Mouse (Mus musculus) limb, embryonic 11.5 days (tissue): Measurements from ENCODE around the gene Csad. TPM values are rescaled to one million over a fixed set of nuclear protein-coding genes. Genes with fewer than 3 reads are reported as not detected.

Experiments used
- ATAC-seq: fragments of 200-750 bp; cut with Nextera tagmentation; 2 replicates; pipeline ENCODE4 v1.8.0; 2017; ENCODE audit warnings: low read depth; ENCODE audit not compliant: insufficient number of reproducible peaks, low FRiP score, low TSS enrichment
- DNase-seq: peaks from one replicate; pipeline ENCODE4 v3.0.0-alpha.2; 2015; ENCODE audit warnings: low spot score
- H3K27ac ChIP-seq: fragments of 300-500 bp; sonication (generic); replicated peaks from 2 replicates; pipeline ENCODE4 v1.5.1; 2014; ENCODE audit warnings: low read depth, mild to moderate bottlenecking, low read length
- H3K27me3 ChIP-seq: fragments of 300-500 bp; sonication (generic); 2 replicates; pipeline ENCODE4 v1.6.1; 2014; ENCODE audit warnings: mild to moderate bottlenecking, low read length, mixed read lengths; ENCODE audit not compliant: control insufficient read depth, insufficient read depth
- H3K36me3 ChIP-seq: fragments of 300-500 bp; sonication (generic); 2 replicates; pipeline ENCODE4 v1.6.1; 2014; ENCODE audit warnings: mild to moderate bottlenecking, low read length, moderate library complexity, mixed read lengths; ENCODE audit not compliant: control insufficient read depth, insufficient read depth
- H3K4me1 ChIP-seq: fragments of 300-500 bp; sonication (generic); 2 replicates; pipeline ENCODE4 v1.6.1; 2014; ENCODE audit warnings: low read length, mixed read lengths; ENCODE audit not compliant: control insufficient read depth, insufficient read depth
- H3K4me2 ChIP-seq: fragments of 300-500 bp; sonication (generic); 2 replicates; pipeline ENCODE4 v1.6.1; 2014; ENCODE audit warnings: low read depth, mild to moderate bottlenecking, moderate library complexity; ENCODE audit not compliant: severe bottlenecking
- H3K4me3 ChIP-seq: fragments of 300-500 bp; sonication (generic); 2 replicates; pipeline ENCODE4 v1.5.1; 2014; ENCODE audit warnings: low read depth, low read length
- H3K9ac ChIP-seq: fragments of 300-500 bp; sonication (generic); 2 replicates; pipeline ENCODE4 v1.6.1; 2014; ENCODE audit warnings: mild to moderate bottlenecking, low read length
- H3K9me3 ChIP-seq: fragments of 300-500 bp; sonication (generic); 2 replicates; pipeline ENCODE4 v1.6.1; 2016; ENCODE audit warnings: low read length; ENCODE audit not compliant: control insufficient read depth
- WGBS: fragments of 180-500 bp; shearing (Covaris S2); extraction: QIAGEN DNeasy Blood & Tissue Kit; methylation state at CpG from one replicate; pipeline ENCODE4 v1.1.7; 2014; 5-methylcytosine and 5-hydroxymethylcytosine counted together
- polyA plus RNA-seq: library from polyadenylated mRNA; unstranded; fragments of >200 nt; fragmentation: Nextera tagmentation; extraction: Ambion mirVana; gene quantifications from 2 replicates; pipeline ENCODE4 v1.2.1, GENCODE M21; 2014

Gene Csad
- polyA plus RNA-seq, 1 experiment from 2014 or later = 37.3 TPM

GRCm38 (mm10) chr15:102211895-102212294, 7.4 kb upstream of the Csad start:
- WGBS = 88% methylated on average over 6 of the region's 6 CpGs

DNA sequence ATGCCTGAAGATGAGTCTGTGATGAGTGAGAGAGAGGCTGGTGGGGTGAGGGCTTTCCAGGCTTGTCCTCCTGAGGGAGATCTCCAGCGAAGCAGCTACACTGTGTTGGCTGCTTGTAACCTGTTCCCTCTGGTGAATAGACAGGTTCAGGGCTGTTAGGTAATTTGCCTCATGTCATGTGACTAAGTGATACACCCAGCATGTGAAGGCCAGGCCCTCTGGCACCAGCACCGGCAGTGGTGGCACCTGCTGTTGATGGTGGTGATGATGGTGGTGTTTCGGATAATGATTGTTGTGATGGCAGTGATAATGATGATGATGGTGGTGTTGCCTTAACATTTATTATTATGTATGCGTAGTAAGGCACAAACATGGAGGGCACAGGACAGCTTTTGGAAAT, 6.3 kb upstream of the Csad start:
- H3K4me2 ChIP-seq = no peak overlapping the region
- peaks cover 1% of the 10 kb centered on the region for H3K4me1 ChIP-seq
- no peak for DNase-seq
- H3K9me3 ChIP-seq = no peaks in the 10 kb centered on the region
- H3K9ac ChIP-seq = no peak overlapping the region
- 91% methylated on average over 4 of the region's 4 CpGs for WGBS
- ATAC-seq = no peak
- H3K27me3 ChIP-seq = no peaks in the 10 kb centered on the region
- no peak overlapping the region for H3K4me3 ChIP-seq
- no peak overlapping the region for H3K27ac ChIP-seq
- peaks cover 28% of the 10 kb centered on the region; the same call in 1 of the 2 replicates for H3K36me3 ChIP-seq

More at GRCm38 (mm10) chr15:102211895-102212294, 7.4 kb upstream of the Csad start:
- no peaks in the 10 kb centered on the region for H3K4me1 ChIP-seq
- no peaks in the 10 kb centered on the region for H3K27me3 ChIP-seq
- no peak overlapping the region for H3K9ac ChIP-seq
- peaks cover 24% of the 10 kb centered on the region; the same call in 1 of the 2 replicates for H3K36me3 ChIP-seq
- no peak for ATAC-seq
- no peaks in the 10 kb centered on the region for H3K9me3 ChIP-seq
- H3K27ac ChIP-seq = no peak overlapping the region
- no peak for DNase-seq
- H3K4me3 ChIP-seq = no peak overlapping the region
- H3K4me2 ChIP-seq = no peak overlapping the region

DNA sequence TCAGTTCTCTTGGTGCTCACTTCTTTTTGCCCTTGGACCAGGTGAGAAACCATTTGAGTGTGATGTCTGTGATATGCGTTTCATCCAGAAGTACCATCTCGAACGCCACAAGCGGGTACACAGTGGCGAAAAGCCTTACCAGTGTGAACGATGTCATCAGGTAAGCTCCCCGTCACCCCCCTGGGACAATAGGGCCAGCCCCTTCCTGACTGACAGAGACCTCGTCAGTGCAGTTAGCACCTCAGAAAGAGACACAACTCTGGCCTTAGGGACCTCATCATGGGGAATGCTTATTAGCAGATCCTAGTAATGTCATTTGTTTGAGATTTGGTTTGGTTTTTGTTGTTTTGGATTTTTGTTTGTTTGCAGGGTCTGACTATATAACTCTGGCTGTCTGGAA, 4.6 kb upstream of the Csad start:
- ATAC-seq (no peak), DNase-seq (no peak)
- Histone ChIP-seq H3K4me2 (no peak overlapping the region), H3K4me3 (no peak overlapping the region), H3K27me3 (no peaks in the 10 kb centered on the region), H3K36me3 (peaks cover 27% of the 10 kb centered on the region; the same call in 1 of the 2 replicates), H3K4me1 (peaks cover 13% of the 10 kb centered on the region), H3K9me3 (no peaks in the 10 kb centered on the region), H3K27ac (no peak overlapping the region), H3K9ac (no peak overlapping the region)
- 88% methylated on average over 8 of the region's 8 CpGs for WGBS

- ATAC-seq (no peak), DNase-seq (no peak)
- Histone ChIP-seq H3K4me1 (peaks cover 13% of the 10 kb centered on the region), H3K27me3 (no peaks in the 10 kb centered on the region), H3K4me2 (no peak overlapping the region), H3K9ac (0 out of 2 replicates have a peak overlapping the region, but pooled peaks have one; percentile 4), H3K9me3 (no peaks in the 10 kb centered on the region), H3K4me3 (no peak overlapping the region), H3K36me3 (peaks cover 21% of the 10 kb centered on the region; the same call in 1 of the 2 replicates), H3K27ac (no peak overlapping the region)
- WGBS = 86% methylated on average over 9 of the region's 9 CpGs
These were observed 3.6 kb upstream of the Csad start for GRCm38 (mm10) chr15:102208092-102208561.

GRCm38 (mm10) chr15:102207351-102207750, 2.8 kb upstream of the Csad start:
- no peak for ATAC-seq
- H3K9ac ChIP-seq = no peak overlapping the region
- no peak overlapping the region for H3K4me2 ChIP-seq
- peaks cover 14% of the 10 kb centered on the region for H3K4me1 ChIP-seq
- WGBS = 90% methylated on average over 3 of the region's 3 CpGs
- H3K4me3 ChIP-seq = no peak overlapping the region
- no peak overlapping the region for H3K27ac ChIP-seq
- H3K9me3 ChIP-seq = no peaks in the 10 kb centered on the region
- H3K27me3 ChIP-seq = no peaks in the 10 kb centered on the region
- peaks cover 16% of the 10 kb centered on the region; the same call in 1 of the 2 replicates for H3K36me3 ChIP-seq
- DNase-seq = no peak

GRCm38 (mm10) chr15:102205779-102206178, 1.3 kb upstream of the Csad start:
- Histone ChIP-seq H3K4me3 (no peak overlapping the region), H3K4me1 (peaks cover 16% of the 10 kb centered on the region), H3K9ac (peak overlapping the region; percentile 45; the same call in 1 of the 2 replicates), H3K9me3 (no peaks in the 10 kb centered on the region), H3K27me3 (no peaks in the 10 kb centered on the region), H3K36me3 (peaks cover 14% of the 10 kb centered on the region; the same call in 1 of the 2 replicates), H3K4me2 (peak overlapping the region; percentile 46; the same call in 1 of the 2 replicates), H3K27ac (no peak overlapping the region)
- 85% methylated on average over 8 of the region's 8 CpGs for WGBS
- ATAC-seq = no peak
- DNase-seq = no peak

DNA sequence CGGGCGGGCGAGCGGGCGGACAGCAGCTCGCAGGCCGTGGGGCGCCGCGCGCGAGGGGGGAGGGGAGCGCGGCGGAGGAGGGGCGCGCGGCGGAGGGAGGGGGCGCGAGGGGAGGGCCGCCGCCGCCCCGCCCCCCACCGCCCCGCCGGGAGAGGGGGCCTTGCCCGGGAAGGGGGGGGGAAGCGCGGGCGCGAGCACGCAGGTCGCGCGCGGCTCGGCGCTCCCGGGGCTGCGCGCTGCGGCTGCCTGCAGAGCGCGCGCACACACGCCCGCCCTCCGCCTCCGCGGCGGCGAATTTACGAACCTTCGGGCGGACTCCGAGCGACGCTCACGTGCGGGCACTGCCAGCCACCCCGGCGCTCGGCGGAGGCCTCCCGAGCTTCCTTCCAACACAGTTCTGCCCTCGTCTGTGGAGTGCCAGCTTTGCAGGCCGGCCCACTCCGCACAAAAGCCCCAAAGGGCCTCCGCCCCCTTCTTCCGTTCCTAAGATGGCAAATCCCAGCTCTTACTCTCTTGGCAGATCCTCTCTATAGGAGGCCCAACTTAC, 616 bp downstream of the Csad start:
- Histone ChIP-seq H3K9ac (peak overlapping the region; percentile 86), H3K9me3 (no peaks in the 10 kb centered on the region), H3K27me3 (no peaks in the 10 kb centered on the region), H3K27ac (peak overlapping the region; percentile 99), H3K36me3 (peaks cover 11% of the 10 kb centered on the region; the same call in 1 of the 2 replicates), H3K4me2 (peak overlapping the region; percentile 46), H3K4me1 (peaks cover 16% of the 10 kb centered on the region), H3K4me3 (peak overlapping the region; percentile 79)
- 0% methylated on average over 30 of the region's 72 CpGs for WGBS
- peak; percentile 77 for DNase-seq
- peak; percentile 27; the same call in 1 of the 2 replicates for ATAC-seq

DNA sequence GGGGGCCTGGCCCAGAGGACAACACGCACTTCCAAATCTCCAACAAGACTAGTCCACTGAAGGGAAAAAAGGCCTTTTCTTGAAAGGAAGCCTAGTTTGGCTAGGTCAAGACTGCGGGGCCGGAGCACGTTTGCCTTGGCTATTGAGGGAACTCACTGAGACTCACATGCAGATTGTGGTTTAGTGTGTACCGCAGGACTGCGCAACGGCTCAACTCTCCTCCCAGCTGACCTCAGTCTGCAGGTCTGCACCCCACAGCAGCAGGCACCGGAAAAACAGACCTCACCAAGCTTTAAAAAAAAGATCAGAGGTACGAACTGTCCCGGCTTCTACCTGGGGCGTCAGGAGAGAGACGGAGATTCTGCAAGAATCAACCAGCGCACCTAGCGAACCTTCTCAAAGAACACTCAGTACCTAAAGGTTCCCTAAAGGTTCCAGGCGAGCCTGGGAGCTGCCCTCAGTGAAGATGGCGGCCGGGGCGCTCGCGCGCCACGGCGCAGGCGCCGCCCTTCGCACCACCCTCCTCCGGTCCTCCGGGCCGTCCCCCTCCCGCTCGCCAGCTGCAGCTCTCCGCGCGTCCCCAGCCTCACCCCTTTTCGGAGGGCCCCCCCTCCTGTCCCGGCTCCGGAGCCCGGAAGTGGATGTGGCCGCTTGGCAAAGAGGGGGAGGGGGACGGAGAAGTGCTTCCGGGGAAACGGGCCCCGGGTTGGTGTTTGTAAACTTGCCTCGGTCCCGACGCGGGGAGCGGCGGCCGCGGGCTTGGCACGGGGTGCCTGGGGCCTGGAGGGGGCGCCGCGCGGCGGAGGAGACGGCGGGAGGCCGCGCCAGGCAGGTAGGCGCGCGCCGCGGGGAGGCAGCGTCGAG, 1.3 kb downstream of the Csad start, which contains the start of gene Zfp740:
Gene Zfp740, plus strand, starts transcription at position 279 of the 864 bp plus-strand sequence.
- H3K4me2 ChIP-seq = peak within 1 kb of the TSS; percentile 46
- peak; percentile 91 for ATAC-seq
- H3K4me1 ChIP-seq = peaks cover 16% of the 10 kb centered on the region
- H3K9ac ChIP-seq = peak within 1 kb of the TSS; percentile 86
- peak within 1 kb of the TSS; percentile 99 for H3K27ac ChIP-seq
- H3K36me3 ChIP-seq = peaks cover 8% of the 10 kb centered on the region; the same call in 1 of the 2 replicates
- H3K27me3 ChIP-seq = no peaks in the 10 kb centered on the region
- peak; percentile 97 for DNase-seq
- H3K4me3 ChIP-seq = peak within 1 kb of the TSS; percentile 79
- no peaks in the 10 kb centered on the region for H3K9me3 ChIP-seq
- WGBS = under 1% methylated on average over 58 of the region's 68 CpGs
